Mouse (Mus musculus) CH12.LX (cell line): ENCODE data around the gene Olfr399. TPM values are rescaled to one million over a fixed set of nuclear protein-coding genes. Genes with fewer than 3 reads are reported as not detected.
A peak's percentile ranks its signal among the peaks of the same experiment; 100 is the strongest.

Experiments
- DNase-seq: peaks from one replicate; pipeline ENCODE4 v3.0.0-alpha.2; 2013; ENCODE audit errors: extremely low read depth
- H3K27ac ChIP-seq: 2 replicates; pipeline ENCODE4 v1.5.1; 2012; ENCODE audit warnings: low read depth, mild to moderate bottlenecking, control low read depth, moderate library complexity; ENCODE audit not compliant: insufficient read depth
- H3K27me3 ChIP-seq: replicated peaks from 2 replicates; pipeline ENCODE3; 2012; ENCODE audit warnings: inconsistent platforms
- H3K36me3 ChIP-seq, 2 experiments: replicated peaks in 1 of 2; 2 replicates each; pipeline versions ENCODE3 to v1.6.1; 2012; ENCODE audit warnings: inconsistent platforms in 1 of 2, low read length in 1 of 2, mild to moderate bottlenecking in 1 of 2, mixed read lengths in 1 of 2, moderate library complexity in 1 of 2; ENCODE audit not compliant: control insufficient read depth in 1 of 2, insufficient read depth in 1 of 2
- H3K4me1 ChIP-seq, 2 experiments: 2 replicates each; pipeline ENCODE4 v1.6.1; 2012; ENCODE audit warnings: inconsistent platforms in 1 of 2, moderate library complexity in 1 of 2; ENCODE audit not compliant: insufficient read depth in 2 of 2, control insufficient read depth in 1 of 2
- H3K4me2 ChIP-seq: 2 replicates; pipeline ENCODE4 v1.6.1; 2012; ENCODE audit warnings: low read depth, mild to moderate bottlenecking, control low read depth; ENCODE audit not compliant: poor library complexity, insufficient read depth, severe bottlenecking
- H3K4me3 ChIP-seq, 3 experiments: fragments of 150-350 bp in 1 of 3; sonication (generic) in 1 of 3; replicated peaks in 1 of 3; 2 replicates each; pipeline versions ENCODE3 to v1.5.1; 2011 to 2012; ENCODE audit warnings: low read depth in 2 of 3, low read length in 2 of 3, mild to moderate bottlenecking in 2 of 3, moderate library complexity in 2 of 3, control low read depth in 1 of 3, improper control_type of control experiment in 1 of 3, inconsistent platforms in 1 of 3, mixed read lengths in 1 of 3; ENCODE audit not compliant: poor library complexity in 1 of 3
- H3K79me2 ChIP-seq: replicated peaks from 2 replicates; pipeline ENCODE4 v1.6.1; 2012; ENCODE audit warnings: mild to moderate bottlenecking, moderate library complexity; ENCODE audit not compliant: control insufficient read depth, poor library complexity, insufficient read depth, severe bottlenecking; ENCODE audit errors: extremely low read depth
- H3K9ac ChIP-seq: 2 replicates; pipeline ENCODE4 v1.6.1; 2012; ENCODE audit warnings: low read depth, mild to moderate bottlenecking, control low read depth, moderate library complexity; ENCODE audit not compliant: insufficient read depth
- H3K9me3 ChIP-seq: replicated peaks from 2 replicates; pipeline ENCODE3; 2012; ENCODE audit warnings: low read length, inconsistent platforms, mixed read lengths
- BHLHE40 ChIP-seq: IDR thresholded peaks from 2 replicates; pipeline ENCODE4 v1.6.1; 2011; ENCODE audit warnings: mild to moderate bottlenecking, low read depth, low read length, improper control_type of control experiment
- CHD1 ChIP-seq: IDR thresholded peaks from 2 replicates; pipeline ENCODE4 v1.6.1; 2012; ENCODE audit warnings: low read depth, low read length, improper control_type of control experiment, inconsistent platforms
- CHD2 ChIP-seq: IDR thresholded peaks from 2 replicates; pipeline ENCODE4 v1.6.1; 2011; ENCODE audit warnings: low read length, improper control_type of control experiment
- CTCF ChIP-seq, 2 experiments: IDR thresholded peaks in 1 of 2; conservative IDR thresholded peaks in 1 of 2; 2 replicates each; pipeline ENCODE4 v1.5.1; 2011 to 2012; ENCODE audit warnings: low read depth in 2 of 2, low read length in 2 of 2, improper control_type of control experiment in 1 of 2, inconsistent platforms in 1 of 2, mild to moderate bottlenecking in 1 of 2, moderate library complexity in 1 of 2
- E2F4 ChIP-seq: IDR thresholded peaks from 2 replicates; pipeline ENCODE4 v1.6.1; 2011; ENCODE audit warnings: low read depth, low read length, improper control_type of control experiment; ENCODE audit not compliant: insufficient replicate concordance
- ELF1 ChIP-seq: IDR thresholded peaks from 2 replicates; pipeline ENCODE4 v1.6.1; 2014; ENCODE audit warnings: low read depth, mild to moderate bottlenecking, inconsistent platforms, low read length, improper control_type of control experiment
- EP300 ChIP-seq: IDR thresholded peaks from 2 replicates; pipeline ENCODE4 v1.6.1; 2011; ENCODE audit warnings: low read length, improper control_type of control experiment
- ETS1 ChIP-seq: conservative IDR thresholded peaks from 2 replicates; pipeline ENCODE4 v1.6.1; 2012; ENCODE audit warnings: low read depth, mild to moderate bottlenecking, inconsistent platforms, low read length, improper control_type of control experiment, moderate library complexity
- GABPA ChIP-seq: IDR thresholded peaks from 2 replicates; pipeline ENCODE4 v1.6.1; 2012; ENCODE audit warnings: low read depth, low read length, improper control_type of control experiment, inconsistent platforms; ENCODE audit not compliant: insufficient replicate concordance
- HCFC1 ChIP-seq: IDR thresholded peaks from 2 replicates; pipeline ENCODE4 v1.6.1; 2012; ENCODE audit warnings: low read depth, mild to moderate bottlenecking, inconsistent platforms, low read length, improper control_type of control experiment
- IRF4 ChIP-seq: IDR thresholded peaks from 2 replicates; pipeline ENCODE4 v1.6.1; 2014; ENCODE audit warnings: low read depth, mild to moderate bottlenecking, inconsistent platforms, low read length, improper control_type of control experiment
- JUN ChIP-seq: IDR thresholded peaks from 2 replicates; pipeline ENCODE4 v1.6.1; 2011; ENCODE audit warnings: low read depth, mild to moderate bottlenecking, low read length, improper control_type of control experiment, moderate library complexity; ENCODE audit not compliant: insufficient read depth
- JUND ChIP-seq: conservative IDR thresholded peaks from 2 replicates; pipeline ENCODE4 v1.6.1; 2011; ENCODE audit warnings: low read depth, low read length, improper control_type of control experiment
- MAFK ChIP-seq: IDR thresholded peaks from 2 replicates; pipeline ENCODE4 v1.6.1; 2011; ENCODE audit warnings: low read length, improper control_type of control experiment; ENCODE audit not compliant: insufficient replicate concordance
- MAX ChIP-seq: IDR thresholded peaks from 2 replicates; pipeline ENCODE4 v1.6.1; 2011; ENCODE audit warnings: low read length, improper control_type of control experiment
- MEF2A ChIP-seq: IDR thresholded peaks from 2 replicates; pipeline ENCODE4 v1.6.1; 2014; ENCODE audit warnings: low read depth, mild to moderate bottlenecking, inconsistent platforms, low read length, improper control_type of control experiment, borderline replicate concordance
- MXI1 ChIP-seq: IDR thresholded peaks from 2 replicates; pipeline ENCODE4 v1.6.1; 2011; ENCODE audit warnings: mild to moderate bottlenecking, low read depth, low read length, improper control_type of control experiment
- NELFE ChIP-seq: IDR thresholded peaks from 2 replicates; pipeline ENCODE4 v1.6.1; 2011; ENCODE audit warnings: low read depth, low read length, improper control_type of control experiment
- NRF1 ChIP-seq: IDR thresholded peaks from 2 replicates; pipeline ENCODE4 v1.6.1; 2014; ENCODE audit warnings: low read depth, mild to moderate bottlenecking, inconsistent platforms, low read length, improper control_type of control experiment, moderate library complexity
- PAX5 ChIP-seq: IDR thresholded peaks from 2 replicates; pipeline ENCODE4 v1.6.1; 2012; ENCODE audit warnings: low read length, inconsistent platforms, mixed read lengths
- POLR2A ChIP-seq: IDR thresholded peaks from 2 replicates; pipeline ENCODE4 v1.6.1; 2011; ENCODE audit warnings: low read depth, mild to moderate bottlenecking, improper control_type of control experiment, low read length
- RCOR1 ChIP-seq: conservative IDR thresholded peaks from 2 replicates; pipeline ENCODE4 v1.6.1; 2012; ENCODE audit warnings: low read depth, mild to moderate bottlenecking, inconsistent platforms, low read length, improper control_type of control experiment
- SMC3 ChIP-seq: IDR thresholded peaks from 2 replicates; pipeline ENCODE4 v1.6.1; 2011; ENCODE audit warnings: low read depth, low read length, improper control_type of control experiment
- TBP ChIP-seq: conservative IDR thresholded peaks from 2 replicates; pipeline ENCODE4 v1.6.1; 2011; ENCODE audit warnings: low read depth, low read length, improper control_type of control experiment
- TCF12 ChIP-seq: IDR thresholded peaks from 2 replicates; pipeline ENCODE4 v1.6.1; 2014; ENCODE audit warnings: low read depth, mild to moderate bottlenecking, inconsistent platforms, low read length, improper control_type of control experiment
- UBTF ChIP-seq: IDR thresholded peaks from 2 replicates; pipeline ENCODE4 v1.6.1; 2012; ENCODE audit warnings: low read depth, mild to moderate bottlenecking, inconsistent platforms, low read length, improper control_type of control experiment, moderate library complexity
- USF2 ChIP-seq: conservative IDR thresholded peaks from 2 replicates; pipeline ENCODE4 v1.6.1; 2011; ENCODE audit warnings: low read depth, low read length, improper control_type of control experiment
- ZC3H11A ChIP-seq: IDR thresholded peaks from 2 replicates; pipeline ENCODE4 v1.6.1; 2012; ENCODE audit warnings: low read depth, mild to moderate bottlenecking, inconsistent platforms, low read length, improper control_type of control experiment
- ZKSCAN1 ChIP-seq: IDR thresholded peaks from 2 replicates; pipeline ENCODE4 v1.6.1; 2012; ENCODE audit warnings: low read depth, inconsistent platforms, low read length, improper control_type of control experiment, borderline replicate concordance
- ZMIZ1 ChIP-seq: IDR thresholded peaks from 2 replicates; pipeline ENCODE4 v1.6.1; 2012; ENCODE audit warnings: low read depth, mild to moderate bottlenecking, inconsistent platforms, low read length, improper control_type of control experiment
- dilution Hi-C: fragments of 300-500 bp; cut with MboI; formaldehyde crosslinking; loops from 2 replicates; pipeline ENCODE4 v1.14.3; 2020; ENCODE audit warnings: low sequenced_read_pairs; ENCODE audit not compliant: extremely low pct_unique_long_range_greater_than_20kb, extremely low pct_ligation_motif_present
- in situ Hi-C: fragments of 300-500 bp; cut with MboI; formaldehyde crosslinking; loops from 3 replicates; pipeline ENCODE4 v1.14.3; 2019; ENCODE audit warnings: low sequenced_read_pairs, low pct_ligation_motif_present, low pct_unique_long_range_greater_than_20kb, mixed read lengths
- polyA plus RNA-seq: library from polyadenylated mRNA; unstranded; fragments of >175 nt; gene quantifications from 2 replicates; pipeline ENCODE4 v1.2.1, GENCODE M21; 2012; ENCODE audit warnings: low read depth; ENCODE audit not compliant: insufficient read length
- total RNA-seq, 2 experiments: library from RNA; depleted of rRNA; stranded (reverse); fragments of 300-350 nt in 1 of 2; fragments of >200 nt in 1 of 2; gene quantifications; 2 replicates each; pipeline ENCODE4 v1.2.3; 2012 to 2014

Gene Olfr399
- total and polyA plus RNA-seq, 3 experiments, result not detected

- Histone ChIP-seq H3K36me3 (no peaks in the 10 kb centered on the region), H3K9ac (no peak overlapping the region), H3K79me2 (no peaks in the 10 kb centered on the region), H3K27me3 (peaks cover 11% of the 10 kb centered on the region), H3K4me3 (no peak overlapping the region)
- in situ Hi-C loops (no loop called here), dilution Hi-C loops (no loop called here)
- DNase-seq, result peak; percentile 69
- TF ChIP-seq TBP, result no peak
- no peak for TF ChIP-seq UBTF
- no peak for TF ChIP-seq E2F4
- TF ChIP-seq MAX, result no peak
- TF ChIP-seq ELF1, result 0 out of 2 replicates have a peak, but pooled peaks have one; percentile 23
- TF ChIP-seq NRF1, result no peak
- TF ChIP-seq MEF2A, result no peak
- TF ChIP-seq JUND, result 0 out of 2 replicates have a peak, but pooled peaks have one; percentile 27
- TF ChIP-seq JUN, result no peak
- TF ChIP-seq BHLHE40, result peak; percentile 84
- TF ChIP-seq CHD2, result peak; percentile 31; the same call in 1 of the 2 replicates
- TF ChIP-seq TCF12, result 0 out of 2 replicates have a peak, but pooled peaks have one; percentile 13
- 0 out of 2 replicates have a peak, but pooled peaks have one; percentile 19 for TF ChIP-seq MAFK
- TF ChIP-seq IRF4, result peak; percentile 82
- TF ChIP-seq ETS1, result peak; percentile 58
- TF ChIP-seq SMC3, result no peak
- peak; percentile 84 for TF ChIP-seq EP300
- TF ChIP-seq PAX5, result no peak
- TF ChIP-seq, all 38 proteins: peak for 9
- Histone ChIP-seq H3K4me1 (peaks cover 10 to 17% of the 10 kb centered on the region in 2 experiments), H3K9me3 (no peaks in the 10 kb centered on the region), H3K4me2 (no peak overlapping the region), H3K27ac (no peak overlapping the region)
Measured at GRCm38 (mm10) chr11:74101507-74101906, 45.1 kb upstream of the Olfr399 start.

DNA sequence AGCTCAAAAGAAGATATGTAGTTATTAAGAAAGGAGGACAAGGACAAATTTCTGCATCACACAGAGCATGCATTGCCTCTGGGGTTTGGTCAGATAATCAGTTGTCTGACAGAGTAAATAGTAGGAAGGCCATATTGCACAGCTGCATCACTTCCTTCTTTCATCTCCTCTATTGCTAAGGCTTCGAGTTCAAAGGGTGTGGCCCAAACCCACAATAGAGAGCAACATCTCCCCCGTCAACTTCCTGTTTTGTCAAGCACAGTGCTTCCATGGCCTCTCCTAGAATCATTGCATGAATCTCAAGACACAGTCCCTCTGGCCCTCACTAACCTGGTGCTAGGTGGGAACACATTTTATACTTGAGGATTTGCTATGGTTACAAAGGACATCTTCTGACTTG is 44.3 kb upstream of the Olfr399 start:
- no peak for TF ChIP-seq CHD1
- TF ChIP-seq BHLHE40, result 0 out of 2 replicates have a peak, but pooled peaks have one; percentile 28
- no peak for TF ChIP-seq UBTF
- TF ChIP-seq MEF2A, result no peak
- TF ChIP-seq GABPA, result no peak
- no peak for TF ChIP-seq HCFC1
- peak; percentile 68 for TF ChIP-seq ELF1
- no peak for TF ChIP-seq PAX5
- TF ChIP-seq MAX, result peak; percentile 72
- TF ChIP-seq CTCF (conservative IDR thresholded peaks at IDR 0.05 in 1 of 2, IDR thresholded peaks at IDR 0.05 in 1 of 2; ENCODE audit: low read depth in 2 of 2, low read length in 2 of 2), result no peak
- no peak for TF ChIP-seq ZMIZ1
- TF ChIP-seq RCOR1, result 0 out of 2 replicates have a peak, but pooled peaks have one; percentile 32
- TF ChIP-seq NELFE, result no peak
- TF ChIP-seq E2F4, result no peak
- TF ChIP-seq POLR2A, result no peak
- no peak for TF ChIP-seq USF2
- no peak for TF ChIP-seq MAFK
- TF ChIP-seq IRF4, result 0 out of 2 replicates have a peak, but pooled peaks have one; percentile 10
- TF ChIP-seq EP300, result peak; percentile 68
- no peak for TF ChIP-seq ZKSCAN1
- TF ChIP-seq ZC3H11A, result no peak
- TF ChIP-seq MXI1, result peak; percentile 38; the same call in 1 of the 2 replicates
- 0 out of 2 replicates have a peak, but pooled peaks have one; percentile 10 for TF ChIP-seq TBP
- TF ChIP-seq ETS1, result 0 out of 2 replicates have a peak, but pooled peaks have one; percentile 12
- dilution Hi-C loops, result no loop called here
- H3K4me2 ChIP-seq, result no peak overlapping the region
- H3K4me3 ChIP-seq, result no peak overlapping the region
- in situ Hi-C loops, result no loop called here
- no peak overlapping the region for H3K27ac ChIP-seq
- H3K4me1 ChIP-seq, result peaks cover 10 to 17% of the 10 kb centered on the region in 2 experiments
- H3K36me3 ChIP-seq, result no peaks in the 10 kb centered on the region
- H3K27me3 ChIP-seq, result peaks cover 11% of the 10 kb centered on the region
- H3K9me3 ChIP-seq, result no peaks in the 10 kb centered on the region
- no peaks in the 10 kb centered on the region for H3K79me2 ChIP-seq
- peak; percentile 78 for DNase-seq
- H3K9ac ChIP-seq, result no peak overlapping the region
